Mouse (Mus musculus) heart, adult 2 months (tissue): ENCODE measurements at regions not wholly inside any gene's neighbourhood (a gene's known extent, or its start where the extent isn't known, plus 50 kb on each side); places are given as distances from the start of the nearest gene placed in this dataset.

ENCODE experiments used
- CTCF ChIP-seq: fragments of 200-600 bp; IDR thresholded peaks from 2 replicates; pipeline ENCODE4 v1.8.1; 2022; ENCODE audit warnings: antibody characterized with exemption, mild to moderate bottlenecking, moderate library complexity
- EP300 ChIP-seq: fragments of 200-500 bp; IDR thresholded peaks from 2 replicates; pipeline ENCODE4 v1.6.1; 2011; ENCODE audit warnings: low read depth, low read length, control low read depth; ENCODE audit not compliant: insufficient read depth
- POLR2A ChIP-seq: fragments of 200-500 bp; IDR thresholded peaks from 2 replicates; pipeline ENCODE4 v1.6.1; 2011; ENCODE audit warnings: mild to moderate bottlenecking, low read depth, low read length, control low read depth; ENCODE audit not compliant: insufficient read depth

- no peak for TF ChIP-seq CTCF
- no peak for TF ChIP-seq POLR2A
- no peak for TF ChIP-seq EP300
Observed at GRCm38 (mm10) chr13:90810011-90810410, 95.1 kb downstream of the Atp6ap1l start.
